Mouse (Mus musculus) heart, embryonic 13.5 days (tissue): Measurements from ENCODE around the gene Rpl9-ps1. TPM values are rescaled to one million over a fixed set of nuclear protein-coding genes. Genes with fewer than 3 reads are reported as not detected.

Experiments used
- ATAC-seq: fragments of 200-750 bp; cut with Nextera tagmentation; 2 replicates; pipeline ENCODE4 v1.8.0; 2017; ENCODE audit warnings: moderate TSS enrichment; ENCODE audit not compliant: insufficient number of reproducible peaks, low FRiP score, low TSS enrichment; ENCODE audit errors: extremely low read depth
- H3K27ac ChIP-seq: fragments of 300-500 bp; sonication (generic); replicated peaks from 2 replicates; pipeline ENCODE4 v1.5.1; 2015; ENCODE audit warnings: moderate library complexity, mild to moderate bottlenecking, inconsistent platforms
- H3K27me3 ChIP-seq: fragments of 300-500 bp; sonication (generic); replicated peaks from 2 replicates; pipeline ENCODE4 v1.6.1; 2015; ENCODE audit warnings: mild to moderate bottlenecking, inconsistent platforms
- H3K36me3 ChIP-seq: fragments of 300-500 bp; sonication (generic); 2 replicates; pipeline ENCODE4 v1.6.1; 2015; ENCODE audit warnings: mild to moderate bottlenecking, inconsistent platforms
- H3K4me1 ChIP-seq: fragments of 300-500 bp; sonication (generic); 2 replicates; pipeline ENCODE4 v1.6.1; 2015; ENCODE audit warnings: inconsistent platforms
- H3K4me2 ChIP-seq: fragments of 300-500 bp; sonication (generic); 2 replicates; pipeline ENCODE4 v1.6.1; 2015; ENCODE audit warnings: inconsistent platforms, mild to moderate bottlenecking, moderate library complexity
- H3K4me3 ChIP-seq: fragments of 300-500 bp; sonication (generic); 2 replicates; pipeline ENCODE4 v1.5.1; 2015; ENCODE audit warnings: moderate library complexity, mild to moderate bottlenecking, inconsistent platforms
- H3K9ac ChIP-seq: fragments of 300-500 bp; sonication (generic); 2 replicates; pipeline ENCODE4 v1.6.1; 2015; ENCODE audit warnings: inconsistent platforms, mild to moderate bottlenecking, moderate library complexity
- H3K9me3 ChIP-seq: fragments of 300-500 bp; sonication (generic); 2 replicates; pipeline ENCODE4 v1.6.1; 2016; ENCODE audit warnings: inconsistent platforms
- WGBS: fragments of 180-500 bp; shearing (Covaris S2); methylation state at CpG from one replicate; pipeline ENCODE4 v1.1.7; 2015; ENCODE audit warnings: mixed read lengths; 5-methylcytosine and 5-hydroxymethylcytosine counted together
- polyA plus RNA-seq: library from polyadenylated mRNA; unstranded; fragments of >200 nt; fragmentation: Nextera tagmentation; extraction: Ambion mirVana; gene quantifications from 2 replicates; pipeline ENCODE4 v1.2.1, GENCODE M21; 2015

The Rpl9-ps1 gene
- polyA plus RNA-seq, 1 experiment from 2014 or later: not detected

- H3K27me3 ChIP-seq: no peaks in the 10 kb centered on the region
- H3K9ac ChIP-seq: no peak overlapping the region
- H3K4me3 ChIP-seq: no peak overlapping the region
- no peak overlapping the region for H3K27ac ChIP-seq
- 76% methylated on average over 3 of the region's 3 CpGs for WGBS
- no peaks in the 10 kb centered on the region for H3K4me1 ChIP-seq
- H3K36me3 ChIP-seq: no peaks in the 10 kb centered on the region
- H3K4me2 ChIP-seq: no peak overlapping the region
- no peak for ATAC-seq
- no peaks in the 10 kb centered on the region for H3K9me3 ChIP-seq
Observed at GRCm38 (mm10) chr11:83623586-83623985, 21.8 kb downstream of the Rpl9-ps1 start.

- H3K4me2 ChIP-seq: no peak overlapping the region
- no peak overlapping the region for H3K27ac ChIP-seq
- H3K4me3 ChIP-seq: no peak overlapping the region
- no peaks in the 10 kb centered on the region for H3K9me3 ChIP-seq
- H3K27me3 ChIP-seq: no peaks in the 10 kb centered on the region
- H3K36me3 ChIP-seq: no peaks in the 10 kb centered on the region
- no peak overlapping the region for H3K9ac ChIP-seq
- WGBS: 85% methylated on average over 1 of the region's 1 CpGs
- no peaks in the 10 kb centered on the region for H3K4me1 ChIP-seq
- ATAC-seq: no peak
Observed at GRCm38 (mm10) chr11:83619037-83619436, 26.4 kb downstream of the Rpl9-ps1 start.

DNA sequence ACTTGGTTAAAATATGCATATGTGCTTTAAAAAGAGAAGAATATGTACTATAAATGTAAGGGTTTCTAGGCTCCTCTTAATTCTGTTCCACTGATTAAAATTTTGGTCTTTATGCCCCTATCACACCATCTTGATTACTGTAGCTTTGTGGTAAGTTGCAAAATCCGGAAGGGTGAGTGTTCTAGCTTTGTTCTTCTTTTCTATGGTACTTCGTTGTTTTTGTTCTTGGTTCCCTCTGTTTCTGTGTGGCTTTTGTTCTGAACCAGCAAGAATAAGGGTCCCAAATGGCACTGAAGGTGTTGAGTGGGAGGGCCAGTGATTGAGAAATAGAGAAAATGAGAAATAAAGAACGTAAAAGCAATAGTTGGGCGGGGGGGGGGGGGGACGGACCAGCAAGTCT, 27.2 kb downstream of the Rpl9-ps1 start:
- WGBS: 62% methylated on average over 5 of the region's 5 CpGs
- Histone ChIP-seq H3K27ac (no peak overlapping the region), H3K4me2 (no peak overlapping the region)

DNA sequence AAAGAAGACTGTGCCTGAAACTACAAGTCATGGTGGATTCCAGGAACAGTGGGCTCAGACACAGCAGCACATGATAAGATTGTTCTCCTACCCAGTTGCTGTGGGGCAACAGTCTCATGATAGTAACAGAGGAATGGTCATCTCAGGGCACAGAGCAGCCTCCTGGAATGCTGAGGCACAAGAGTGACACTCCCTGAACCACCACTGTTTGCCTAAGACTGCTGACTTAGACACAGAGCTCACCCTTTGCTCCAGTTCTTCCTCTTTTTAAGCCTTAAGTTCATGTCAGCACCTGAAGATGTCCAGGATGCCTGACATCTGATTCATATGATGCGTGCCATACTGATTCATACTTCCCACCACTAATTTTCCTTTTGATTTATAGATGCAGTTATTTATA, 28.8 kb downstream of the Rpl9-ps1 start:
- H3K4me2 ChIP-seq: no peak overlapping the region
- H3K9me3 ChIP-seq: no peaks in the 10 kb centered on the region
- ATAC-seq: no peak
- H3K4me3 ChIP-seq: no peak overlapping the region
- no peaks in the 10 kb centered on the region; the same call in 1 of the 2 replicates for H3K27me3 ChIP-seq
- WGBS: 76% methylated on average over 1 of the region's 1 CpGs
- no peak overlapping the region for H3K9ac ChIP-seq
- H3K27ac ChIP-seq: no peak overlapping the region
- H3K36me3 ChIP-seq: no peaks in the 10 kb centered on the region
- no peaks in the 10 kb centered on the region for H3K4me1 ChIP-seq

More for the DNA sequence above, 27.2 kb downstream of the Rpl9-ps1 start:
- Histone ChIP-seq H3K4me3 (no peak overlapping the region), H3K36me3 (no peaks in the 10 kb centered on the region), H3K9me3 (no peaks in the 10 kb centered on the region), H3K27me3 (no peaks in the 10 kb centered on the region; the same call in 1 of the 2 replicates), H3K4me1 (no peaks in the 10 kb centered on the region), H3K9ac (no peak overlapping the region)
- ATAC-seq: no peak

GRCm38 (mm10) chr11:83610900-83611299, 34.5 kb downstream of the Rpl9-ps1 start:
- ATAC-seq: no peak
- H3K9ac ChIP-seq: no peak overlapping the region
- H3K27ac ChIP-seq: no peak overlapping the region
- H3K27me3 ChIP-seq: no peaks in the 10 kb centered on the region; the same call in 1 of the 2 replicates
- H3K36me3 ChIP-seq: no peaks in the 10 kb centered on the region
- 56% methylated on average over 2 of the region's 2 CpGs for WGBS
- H3K4me1 ChIP-seq: no peaks in the 10 kb centered on the region
- H3K9me3 ChIP-seq: no peaks in the 10 kb centered on the region
- no peak overlapping the region for H3K4me2 ChIP-seq
- H3K4me3 ChIP-seq: no peak overlapping the region

DNA sequence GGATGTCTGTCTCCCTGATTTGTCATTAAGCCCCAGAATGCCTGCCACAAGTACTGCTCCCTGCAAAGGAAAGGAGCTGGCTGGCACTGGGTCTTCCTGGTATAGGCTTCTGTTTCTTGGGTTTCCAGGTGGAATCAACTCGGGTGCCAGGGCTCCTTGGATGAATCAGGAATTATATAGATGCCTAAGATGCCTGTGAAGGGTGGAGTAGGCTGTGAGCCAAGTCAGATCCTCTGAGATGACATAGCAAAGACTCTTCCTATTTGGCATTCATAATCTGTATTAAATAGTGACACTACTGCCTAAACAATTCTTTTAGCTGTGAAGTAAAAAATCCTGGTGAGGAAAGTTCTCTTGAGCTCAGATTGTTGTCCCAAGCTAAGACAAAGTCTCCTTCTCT, 39.0 kb downstream of the Rpl9-ps1 start:
- Histone ChIP-seq H3K27ac (no peak overlapping the region), H3K4me2 (no peak overlapping the region), H3K4me1 (no peaks in the 10 kb centered on the region), H3K9me3 (no peaks in the 10 kb centered on the region), H3K36me3 (no peaks in the 10 kb centered on the region), H3K9ac (no peak overlapping the region), H3K4me3 (no peak overlapping the region), H3K27me3 (no peaks in the 10 kb centered on the region)
- WGBS: 36% methylated on average over 1 of the region's 1 CpGs
- no peak for ATAC-seq

GRCm38 (mm10) chr11:83605535-83605934, 39.9 kb downstream of the Rpl9-ps1 start:
- Histone ChIP-seq H3K4me2 (no peak overlapping the region), H3K27me3 (no peaks in the 10 kb centered on the region), H3K4me1 (no peaks in the 10 kb centered on the region), H3K9me3 (no peaks in the 10 kb centered on the region), H3K9ac (no peak overlapping the region), H3K27ac (no peak overlapping the region), H3K36me3 (no peaks in the 10 kb centered on the region), H3K4me3 (no peak overlapping the region)
- WGBS: 81% methylated on average over 3 of the region's 3 CpGs
- no peak for ATAC-seq

DNA sequence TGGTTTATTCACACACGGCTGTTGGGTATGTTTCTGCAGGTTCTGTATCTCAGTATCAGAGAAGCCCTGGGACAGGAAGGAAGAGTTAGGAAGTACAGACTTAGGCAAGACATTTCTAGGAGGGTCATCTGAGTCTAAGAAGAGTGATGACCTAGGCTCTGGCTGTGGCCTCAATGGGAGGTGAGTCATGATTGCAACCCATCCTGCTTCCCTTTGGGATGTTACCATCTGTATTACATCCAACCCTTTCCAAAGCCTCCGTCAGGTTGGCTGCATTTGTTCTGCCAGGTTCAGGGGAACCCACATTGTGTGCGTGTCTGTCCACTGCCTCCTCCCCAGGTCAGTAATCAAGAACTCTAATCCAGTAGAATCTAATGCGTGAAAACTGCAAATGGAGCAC, 40.7 kb downstream of the Rpl9-ps1 start:
- Histone ChIP-seq H3K27me3 (no peaks in the 10 kb centered on the region), H3K9ac (no peak overlapping the region), H3K4me2 (no peak overlapping the region), H3K4me1 (no peaks in the 10 kb centered on the region), H3K4me3 (no peak overlapping the region), H3K27ac (no peak overlapping the region), H3K9me3 (no peaks in the 10 kb centered on the region), H3K36me3 (no peaks in the 10 kb centered on the region)
- WGBS: 87% methylated on average over 4 of the region's 4 CpGs
- no peak for ATAC-seq

DNA sequence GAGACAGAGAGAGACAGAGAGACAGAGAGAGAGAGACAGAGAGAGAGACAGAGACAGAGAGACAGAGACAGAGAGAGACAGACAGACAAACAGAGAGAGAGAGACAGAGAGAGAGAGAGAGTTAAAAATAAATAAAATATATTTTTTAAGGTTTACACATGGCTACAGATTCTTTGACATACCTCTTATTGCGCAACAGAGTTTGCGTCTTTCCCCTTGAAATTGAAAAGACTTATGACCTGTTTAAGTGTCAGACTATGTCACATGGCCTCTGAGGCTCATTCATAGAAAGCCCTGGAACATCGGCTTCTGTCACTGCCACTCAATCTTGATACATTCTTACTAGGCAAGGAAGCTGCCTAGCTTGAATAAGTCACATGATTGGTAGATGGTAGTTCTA, 42.0 kb downstream of the Rpl9-ps1 start:
- no peak overlapping the region for H3K9ac ChIP-seq
- H3K27ac ChIP-seq: no peak overlapping the region
- H3K36me3 ChIP-seq: no peaks in the 10 kb centered on the region
- H3K9me3 ChIP-seq: no peaks in the 10 kb centered on the region
- ATAC-seq: no peak
- WGBS: 89% methylated on average over 3 of the region's 3 CpGs
- H3K4me3 ChIP-seq: no peak overlapping the region
- no peaks in the 10 kb centered on the region for H3K4me1 ChIP-seq
- H3K27me3 ChIP-seq: no peaks in the 10 kb centered on the region
- no peak overlapping the region for H3K4me2 ChIP-seq

GRCm38 (mm10) chr11:83600576-83600975, 44.8 kb downstream of the Rpl9-ps1 start:
- 60% methylated on average over 2 of the region's 2 CpGs for WGBS
- ATAC-seq: no peak
- H3K4me1 ChIP-seq: no peaks in the 10 kb centered on the region
- no peak overlapping the region for H3K4me3 ChIP-seq
- no peaks in the 10 kb centered on the region for H3K36me3 ChIP-seq
- no peak overlapping the region for H3K9ac ChIP-seq
- H3K9me3 ChIP-seq: no peaks in the 10 kb centered on the region
- H3K27ac ChIP-seq: no peak overlapping the region
- H3K27me3 ChIP-seq: no peaks in the 10 kb centered on the region
- H3K4me2 ChIP-seq: no peak overlapping the region

- ATAC-seq: no peak
- Histone ChIP-seq H3K4me2 (no peak overlapping the region), H3K36me3 (no peaks in the 10 kb centered on the region), H3K27me3 (no peaks in the 10 kb centered on the region), H3K27ac (no peak overlapping the region), H3K4me3 (no peak overlapping the region), H3K9me3 (no peaks in the 10 kb centered on the region), H3K4me1 (no peaks in the 10 kb centered on the region), H3K9ac (no peak overlapping the region)
- 62% methylated on average over 3 of the region's 3 CpGs for WGBS
Observed at GRCm38 (mm10) chr11:83598991-83599390, 46.4 kb downstream of the Rpl9-ps1 start.

GRCm38 (mm10) chr11:83598207-83598837, 47.1 kb downstream of the Rpl9-ps1 start:
- Histone ChIP-seq H3K27ac (no peak overlapping the region), H3K4me1 (no peaks in the 10 kb centered on the region), H3K27me3 (no peaks in the 10 kb centered on the region), H3K4me2 (no peak overlapping the region), H3K9ac (no peak overlapping the region), H3K4me3 (no peak overlapping the region), H3K36me3 (no peaks in the 10 kb centered on the region), H3K9me3 (no peaks in the 10 kb centered on the region)
- WGBS: 65% methylated on average over 3 of the region's 3 CpGs
- ATAC-seq: no peak
